Mouse (Mus musculus): ENCODE measurements at regions not wholly inside any gene's neighbourhood (a gene's known extent, or its start where the extent isn't known, plus 50 kb on each side); places are given as distances from the start of the nearest gene placed in this dataset.
"Not testable (repeated sequence)": the region's sequence is repeated elsewhere in the genome, so short reads cannot be mapped to it uniquely, and the experiment has no call there.

DNA sequence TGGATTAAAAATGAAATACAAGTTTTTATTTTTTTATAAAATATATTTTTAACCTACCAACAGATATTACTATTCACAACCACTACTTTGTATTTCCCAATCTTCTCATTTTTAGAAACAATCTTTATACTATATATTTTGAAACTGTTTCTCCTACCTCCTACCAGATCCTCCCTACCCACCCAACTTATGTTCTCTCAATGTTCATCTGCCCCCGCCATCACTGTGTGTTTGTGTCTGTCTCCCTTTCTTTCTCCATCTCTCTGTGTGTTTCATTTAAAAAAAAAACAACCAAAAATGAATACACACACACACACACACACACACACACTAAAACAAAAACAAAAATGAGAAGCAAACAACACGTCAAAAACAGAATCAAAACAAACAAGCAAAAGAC is 118.5 kb downstream of the Pcdh18 start:
- no peak overlapping the region for H3K27ac ChIP-seq
- H3K36me3 ChIP-seq (replicated peaks), result no peaks in the 10 kb centered on the region
- ATAC-seq (replicated peaks), result no peak
- no peak overlapping the region for H3K4me2 ChIP-seq
- H3K9me3 ChIP-seq, result no peaks in the 10 kb centered on the region
- no peak overlapping the region for H3K4me3 ChIP-seq
- 0 out of 2 replicates have a peak, but pooled peaks cover 4% of the 10 kb centered on the region for H3K4me1 ChIP-seq
- 92% methylated on average over 2 of the region's 2 CpGs for whole genome bisulfite sequencing
- H3K27me3 ChIP-seq (replicated peaks), result no peaks in the 10 kb centered on the region
- H3K9ac ChIP-seq, result no peak overlapping the region

DNA sequence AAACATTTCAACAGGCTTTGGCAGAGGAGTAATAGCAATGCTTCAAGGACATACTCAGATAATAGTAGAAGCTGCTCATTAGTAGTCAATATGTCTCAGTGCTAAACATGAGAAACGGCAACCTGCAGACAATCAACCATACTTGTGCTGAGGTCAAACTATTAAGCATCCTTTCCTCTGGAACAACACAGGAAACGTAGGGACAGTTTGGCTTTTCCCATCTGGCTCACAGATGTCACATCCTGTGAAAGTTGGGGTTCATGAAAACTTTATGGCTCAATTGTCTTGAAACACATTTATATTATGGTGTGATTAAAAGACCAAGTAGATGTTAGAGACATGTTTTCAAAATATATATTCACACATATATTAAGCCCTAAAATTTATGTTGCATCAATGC is 120.4 kb downstream of the Pcdh18 start:
- Histone ChIP-seq H3K4me1 (0 out of 2 replicates have a peak, but pooled peaks cover 4% of the 10 kb centered on the region), H3K9me3 (no peaks in the 10 kb centered on the region), H3K36me3 (replicated peaks) (no peaks in the 10 kb centered on the region), H3K27me3 (replicated peaks) (no peaks in the 10 kb centered on the region), H3K4me3 (no peak overlapping the region), H3K4me2 (no peak overlapping the region), H3K27ac (no peak overlapping the region), H3K9ac (no peak overlapping the region)
- ATAC-seq (replicated peaks), result no peak
- 72% methylated on average over 2 of the region's 2 CpGs for WGBS

DNA sequence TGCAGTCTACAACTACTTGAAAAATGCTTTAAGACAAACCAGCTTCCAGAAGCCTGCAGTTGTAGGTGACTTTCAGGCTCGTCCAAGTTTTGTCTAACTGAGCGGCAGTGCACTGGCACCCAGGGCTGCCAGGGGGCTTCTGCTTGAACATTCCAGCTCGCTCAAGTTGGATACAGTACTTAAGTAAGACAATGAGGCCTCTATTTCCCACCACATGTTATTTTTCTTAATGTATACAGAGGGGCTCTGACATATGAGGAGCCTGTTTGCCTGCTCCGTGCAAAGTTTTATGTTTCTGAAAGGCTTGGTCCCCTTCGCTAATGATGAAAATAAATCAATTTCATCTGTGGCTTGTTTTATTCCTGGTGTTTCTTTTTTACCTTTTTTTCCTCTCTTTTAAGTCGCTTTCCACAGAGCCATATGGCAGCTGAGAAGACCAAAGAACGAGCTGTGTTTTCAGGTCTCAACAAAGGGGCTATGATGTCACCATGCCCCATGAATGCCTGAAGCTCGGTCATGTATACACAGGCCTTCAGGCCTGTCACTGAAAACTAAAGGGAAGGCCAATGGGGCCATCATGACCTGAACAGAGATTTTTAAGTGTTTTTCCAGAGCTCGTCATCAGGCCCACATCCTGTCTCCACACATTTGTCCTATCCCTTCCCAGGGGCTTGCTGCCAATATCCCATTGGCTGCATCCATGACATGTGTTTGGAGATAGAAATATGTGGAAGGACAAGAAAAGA is 164.2 kb downstream of the Pcdh18 start:
- H3K4me2 ChIP-seq, result no peak overlapping the region
- no peak; the same call in 1 of the 2 replicates for ATAC-seq (replicated peaks)
- H3K9ac ChIP-seq, result no peak overlapping the region
- no peaks in the 10 kb centered on the region for H3K27me3 ChIP-seq (replicated peaks)
- 33% methylated on average over 9 of the region's 9 CpGs for WGBS
- no peaks in the 10 kb centered on the region for H3K36me3 ChIP-seq (replicated peaks)
- H3K27ac ChIP-seq, result no peak overlapping the region
- H3K4me1 ChIP-seq, result no peaks in the 10 kb centered on the region
- no peaks in the 10 kb centered on the region for H3K9me3 ChIP-seq
- no peak overlapping the region for H3K4me3 ChIP-seq

DNA sequence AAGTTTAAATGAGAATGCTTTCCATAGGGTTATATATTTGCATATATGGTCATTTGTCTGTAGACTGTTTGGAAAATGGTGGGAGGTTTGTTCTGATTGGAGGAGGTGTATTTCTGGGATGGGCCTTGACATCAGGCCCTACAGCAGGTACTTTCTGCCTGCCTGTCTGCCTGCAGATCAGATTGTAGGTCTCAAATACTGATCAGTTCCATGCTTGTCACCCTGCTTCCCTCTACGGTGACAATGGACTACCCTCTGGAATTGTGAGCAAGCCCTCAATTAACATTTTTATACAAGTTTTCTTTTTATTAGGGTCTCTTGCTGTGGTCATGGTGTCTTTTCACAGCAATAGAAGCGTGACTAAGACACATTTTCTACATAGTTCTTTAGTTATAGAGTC is 166.9 kb downstream of the Pcdh18 start:
- H3K4me2 ChIP-seq, result no peak overlapping the region
- 33% methylated on average over 2 of the region's 2 CpGs for WGBS
- ATAC-seq (replicated peaks), result no peak
- H3K27ac ChIP-seq, result no peak overlapping the region
- H3K4me3 ChIP-seq, result no peak overlapping the region
- H3K9me3 ChIP-seq, result no peaks in the 10 kb centered on the region
- no peaks in the 10 kb centered on the region for H3K27me3 ChIP-seq (replicated peaks)
- no peak overlapping the region for H3K9ac ChIP-seq
- no peaks in the 10 kb centered on the region for H3K4me1 ChIP-seq
- H3K36me3 ChIP-seq (replicated peaks), result no peaks in the 10 kb centered on the region

- Histone ChIP-seq H3K4me1 (no peaks in the 10 kb centered on the region), H3K36me3 (replicated peaks) (no peaks in the 10 kb centered on the region), H3K9ac (no peak overlapping the region), H3K9me3 (no peaks in the 10 kb centered on the region), H3K4me2 (no peak overlapping the region), H3K4me3 (no peak overlapping the region), H3K27ac (no peak overlapping the region), H3K27me3 (replicated peaks) (no peaks in the 10 kb centered on the region)
- ATAC-seq (replicated peaks), result no peak
- 54% methylated on average over 6 of the region's 6 CpGs for WGBS
Observed at GRCm38 (mm10) chr3:49586531-49587168, 170.5 kb downstream of the Pcdh18 start.

DNA sequence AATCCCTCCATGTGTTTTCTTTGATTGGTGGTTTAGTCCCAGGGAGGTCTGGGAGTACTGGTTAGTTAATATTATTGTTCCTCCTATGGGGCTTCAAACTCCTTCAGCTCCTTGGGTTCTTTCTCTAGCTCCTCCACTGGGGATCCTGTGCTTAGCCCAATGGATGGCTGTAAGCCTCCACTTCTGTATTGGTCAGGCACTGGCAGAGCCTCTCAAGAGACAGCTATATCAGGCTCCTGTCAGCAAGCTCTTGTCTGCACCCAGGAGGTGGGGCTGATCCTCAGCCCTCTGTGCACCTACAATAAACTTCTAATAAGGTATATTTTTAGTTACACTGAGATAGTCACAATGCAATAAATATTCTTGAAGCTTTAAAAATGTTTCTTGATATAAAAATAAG is 171.2 kb downstream of the Pcdh18 start:
- ATAC-seq (replicated peaks); H3K9ac ChIP-seq; H3K27me3 ChIP-seq (replicated peaks); H3K4me3 ChIP-seq; H3K9me3 ChIP-seq; H3K27ac ChIP-seq; H3K36me3 ChIP-seq (replicated peaks); H3K4me1 ChIP-seq; H3K4me2 ChIP-seq: not testable (repeated sequence)

- no peaks in the 10 kb centered on the region for H3K4me1 ChIP-seq
- no peak overlapping the region for H3K9ac ChIP-seq
- ATAC-seq (replicated peaks), result no peak
- H3K9me3 ChIP-seq, result no peaks in the 10 kb centered on the region
- H3K4me2 ChIP-seq, result no peak overlapping the region
- 69% methylated on average over 8 of the region's 8 CpGs for WGBS
- no peaks in the 10 kb centered on the region for H3K27me3 ChIP-seq (replicated peaks)
- H3K36me3 ChIP-seq (replicated peaks), result no peaks in the 10 kb centered on the region
- no peak overlapping the region for H3K27ac ChIP-seq
- no peak overlapping the region for H3K4me3 ChIP-seq
Observed at GRCm38 (mm10) chr3:49566769-49567729, 190.1 kb downstream of the Pcdh18 start.

- no peak for ATAC-seq (replicated peaks)
- 0 out of 2 replicates have a peak, but pooled peaks cover 2% of the 10 kb centered on the region for H3K4me1 ChIP-seq
- no peak overlapping the region for H3K4me3 ChIP-seq
- no peak overlapping the region for H3K27ac ChIP-seq
- H3K4me2 ChIP-seq, result no peak overlapping the region
- H3K27me3 ChIP-seq (replicated peaks), result no peaks in the 10 kb centered on the region
- H3K9ac ChIP-seq, result no peak overlapping the region
- no peaks in the 10 kb centered on the region for H3K36me3 ChIP-seq (replicated peaks)
- H3K9me3 ChIP-seq, result no peaks in the 10 kb centered on the region
Observed at GRCm38 (mm10) chr3:49527642-49528041, 229.5 kb downstream of the Pcdh18 start.

GRCm38 (mm10) chr3:49520088-49520487 is 237.0 kb downstream of the Pcdh18 start:
- H3K9me3 ChIP-seq, result no peaks in the 10 kb centered on the region
- H3K4me3 ChIP-seq, result no peak overlapping the region
- no peaks in the 10 kb centered on the region for H3K27me3 ChIP-seq (replicated peaks)
- no peak overlapping the region for H3K27ac ChIP-seq
- H3K9ac ChIP-seq, result no peak overlapping the region
- H3K4me1 ChIP-seq, result 0 out of 2 replicates have a peak, but pooled peaks cover 2% of the 10 kb centered on the region
- no peak for ATAC-seq (replicated peaks)
- no peak overlapping the region for H3K4me2 ChIP-seq
- H3K36me3 ChIP-seq (replicated peaks), result no peaks in the 10 kb centered on the region
- WGBS, result 72% methylated on average over 2 of the region's 2 CpGs

GRCm38 (mm10) chr3:49504581-49504980 is 252.5 kb downstream of the Pcdh18 start:
- H3K36me3 ChIP-seq (replicated peaks), result no peaks in the 10 kb centered on the region
- ATAC-seq (replicated peaks), result no peak
- 73% methylated on average over 6 of the region's 6 CpGs for WGBS
- no peak overlapping the region for H3K9ac ChIP-seq
- no peak overlapping the region for H3K4me2 ChIP-seq
- no peak overlapping the region for H3K27ac ChIP-seq
- H3K27me3 ChIP-seq (replicated peaks), result no peaks in the 10 kb centered on the region
- no peaks in the 10 kb centered on the region for H3K4me1 ChIP-seq
- H3K9me3 ChIP-seq, result no peaks in the 10 kb centered on the region
- no peak overlapping the region for H3K4me3 ChIP-seq

DNA sequence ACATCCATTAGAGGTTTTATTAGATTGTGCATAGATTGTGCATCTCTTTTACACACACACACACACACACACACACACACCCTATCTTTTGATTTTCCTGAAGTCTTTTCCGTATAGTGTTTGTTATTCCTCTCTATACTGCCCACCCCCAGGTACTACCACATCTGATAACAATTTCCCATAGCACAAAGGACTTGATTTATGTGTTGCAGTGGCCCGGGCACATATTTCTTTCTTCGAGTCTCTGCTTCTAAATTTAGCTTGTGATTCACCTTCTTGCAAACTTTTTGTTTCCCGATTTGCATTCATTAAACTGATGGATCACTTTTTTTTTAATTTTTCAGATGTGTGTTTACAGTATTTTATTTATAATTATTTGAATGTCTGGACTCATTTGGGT is 254.8 kb downstream of the Pcdh18 start:
- Histone ChIP-seq H3K4me1 (no peaks in the 10 kb centered on the region), H3K36me3 (replicated peaks) (no peaks in the 10 kb centered on the region), H3K9ac (no peak overlapping the region), H3K4me2 (no peak overlapping the region), H3K4me3 (no peak overlapping the region), H3K27ac (no peak overlapping the region), H3K27me3 (replicated peaks) (no peaks in the 10 kb centered on the region), H3K9me3 (no peaks in the 10 kb centered on the region)
- 84% methylated on average over 4 of the region's 4 CpGs for WGBS
- no peak for ATAC-seq (replicated peaks)

DNA sequence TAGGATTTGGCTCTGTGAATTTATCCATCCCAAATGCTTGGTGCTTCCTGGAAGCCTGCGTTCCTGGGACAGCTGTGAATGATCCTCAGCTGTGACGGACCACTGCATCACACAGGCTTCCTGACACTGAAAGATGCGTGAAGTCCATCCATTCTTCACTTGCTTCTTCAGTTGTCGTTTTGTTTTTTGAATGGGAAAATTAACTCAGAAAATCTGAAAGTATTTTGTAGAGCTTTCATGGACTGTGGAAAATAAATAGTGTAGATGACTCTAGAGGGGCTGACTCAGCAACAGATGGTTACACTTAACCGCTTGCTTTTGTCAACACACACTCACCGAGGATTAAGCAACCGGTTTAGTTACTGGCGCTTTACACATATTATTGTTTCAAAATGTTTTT is 272.0 kb downstream of the Pcdh18 start:
- Histone ChIP-seq H3K9ac (no peak overlapping the region), H3K4me1 (no peaks in the 10 kb centered on the region), H3K4me3 (no peak overlapping the region), H3K9me3 (no peaks in the 10 kb centered on the region), H3K36me3 (replicated peaks) (no peaks in the 10 kb centered on the region), H3K4me2 (no peak overlapping the region), H3K27me3 (replicated peaks) (no peaks in the 10 kb centered on the region), H3K27ac (no peak overlapping the region)
- WGBS, result 84% methylated on average over 8 of the region's 8 CpGs
- ATAC-seq (replicated peaks), result no peak
